Mouse (Mus musculus) intestine, embryonic 15.5 days (tissue): ENCODE results near the gene Mospd3. TPM values are rescaled to one million over a fixed set of nuclear protein-coding genes. Genes with fewer than 3 reads are reported as not detected.

Experiments
- polyA plus RNA-seq: library from polyadenylated mRNA; unstranded; fragments of >200 nt; fragmentation: Nextera tagmentation; extraction: Ambion mirVana; gene quantifications from 2 replicates; pipeline ENCODE4 v1.2.1, GENCODE M21; 2015

The Mospd3 gene
- polyA plus RNA-seq, 1 experiment from 2014 or later, result 24.6 TPM

Other genes with a start within 250 kb of the Mospd3 start
- 0.52 and 0.93 TPM in 2 replicates for gene Zan, start 124.0 kb downstream of the Mospd3 start, polyA plus RNA-seq
- 60.4 and 64.2 TPM in 2 replicates for gene Pop7, start 98.5 kb downstream of the Mospd3 start, polyA plus RNA-seq
- 8.4 and 10.4 TPM in 2 replicates for gene Gigyf1, start 82.5 kb downstream of the Mospd3 start, polyA plus RNA-seq
- 0.42 and 0.63 TPM in 2 replicates for gene Epo, start 67.8 kb downstream of the Mospd3 start, polyA plus RNA-seq
- 341 and 386 TPM in 2 replicates for gene Gnb2, start 67.5 kb downstream of the Mospd3 start, polyA plus RNA-seq
- gene Actl6b, start 47.5 kb downstream of the Mospd3 start, polyA plus RNA-seq, result 4.5 and 6.0 TPM in 2 replicates
- gene Tfr2, start 31.2 kb downstream of the Mospd3 start, polyA plus RNA-seq, result 0.97 and 1.1 TPM in 2 replicates
- gene Pcolce, start 12.7 kb upstream of the Mospd3 start, polyA plus RNA-seq, result 103 and 109 TPM in 2 replicates
- 0.15 TPM in 1 of 2 replicates, not detected in the other for gene Fbxo24, start 27.9 kb upstream of the Mospd3 start, polyA plus RNA-seq
- gene Lrch4, start 28.1 kb upstream of the Mospd3 start, polyA plus RNA-seq, result 34.7 and 36.3 TPM in 2 replicates
- gene Gm20605, start 28.1 kb upstream of the Mospd3 start, polyA plus RNA-seq, result 7.4 and 8.0 TPM in 2 replicates
- gene Sap25, start 40.3 kb upstream of the Mospd3 start, polyA plus RNA-seq, result 5.5 and 8.9 TPM in 2 replicates
- 0.13 and 0.18 TPM in 2 replicates for gene Irs3, start 44.7 kb upstream of the Mospd3 start, polyA plus RNA-seq
- 19.5 and 20.8 TPM in 2 replicates for gene Agfg2, start 83.7 kb upstream of the Mospd3 start, polyA plus RNA-seq
- 2.3 and 2.8 TPM in 2 replicates for gene Nyap1, start 140.5 kb upstream of the Mospd3 start, polyA plus RNA-seq
- gene Tsc22d4, start 144.7 kb upstream of the Mospd3 start, polyA plus RNA-seq, result 117 and 118 TPM in 2 replicates
- gene Ppp1r35, start 177.8 kb upstream of the Mospd3 start, polyA plus RNA-seq, result 22.3 and 22.7 TPM in 2 replicates
- 8.9 and 9.2 TPM in 2 replicates for gene Mepce, start 186.6 kb upstream of the Mospd3 start, polyA plus RNA-seq
- gene Zcwpw1, start 186.7 kb upstream of the Mospd3 start, polyA plus RNA-seq, result 13.6 and 15.6 TPM in 2 replicates
- gene Pilra, start 235.2 kb upstream of the Mospd3 start, polyA plus RNA-seq, result 2.5 and 2.9 TPM in 2 replicates